Mouse (Mus musculus) midbrain, embryonic 16.5 days (tissue): ENCODE results near the gene Olfr603. TPM values are rescaled to one million over a fixed set of nuclear protein-coding genes. Genes with fewer than 3 reads are reported as not detected.

Source experiments
- microRNA-seq: library from miRNA; unstranded; fragments of <30 nt; microRNA quantifications from one replicate; pipeline ENCODE4, GENCODE M21; 2017
- polyA plus RNA-seq: library from polyadenylated mRNA; unstranded; fragments of >200 nt; fragmentation: Nextera tagmentation; extraction: Ambion mirVana; gene quantifications from 2 replicates; pipeline ENCODE4 v1.2.1, GENCODE M21; 2015

The Olfr603 gene
- polyA plus RNA-seq, 1 experiment from 2014 or later: not detected

Small RNA genes within 50 kb of the gene (microRNA-seq; reads per million reads assigned to microRNA genes)
- gene Gm25774: not detected

Other genes with a start within 250 kb of the Olfr603 start
- not detected in 2 replicates for gene Olfr588-ps1, start 245.3 kb downstream of the Olfr603 start, polyA plus RNA-seq
- gene Olfr589, start 229.8 kb downstream of the Olfr603 start, polyA plus RNA-seq: not detected in 2 replicates
- gene Olfr591, start 207.8 kb downstream of the Olfr603 start, polyA plus RNA-seq: not detected in 2 replicates
- gene Olfr592, start 201.4 kb downstream of the Olfr603 start, polyA plus RNA-seq: not detected in 2 replicates
- gene Olfr593, start 174.3 kb downstream of the Olfr603 start, polyA plus RNA-seq: not detected in 2 replicates
- not detected in 2 replicates for gene Olfr594, start 169.2 kb downstream of the Olfr603 start, polyA plus RNA-seq
- gene Usp17ld, start 133.7 kb downstream of the Olfr603 start, polyA plus RNA-seq: not detected in 2 replicates
- gene Olfr596, start 80.5 kb downstream of the Olfr603 start, polyA plus RNA-seq: 0.06 TPM in 1 of 2 replicates, not detected in the other
- gene Olfr597, start 69.9 kb downstream of the Olfr603 start, polyA plus RNA-seq: not detected in 2 replicates
- gene Olfr598, start 62.6 kb downstream of the Olfr603 start, polyA plus RNA-seq: not detected in 2 replicates
- gene Olfr599, start 50.3 kb downstream of the Olfr603 start, polyA plus RNA-seq: not detected in 2 replicates
- not detected in 2 replicates for gene Olfr600, start 36.5 kb downstream of the Olfr603 start, polyA plus RNA-seq
- gene Olfr601, start 23.5 kb downstream of the Olfr603 start, polyA plus RNA-seq: not detected in 2 replicates
- gene Usp17lc, start 28.9 kb upstream of the Olfr603 start, polyA plus RNA-seq: not detected in 2 replicates
- gene Olfr605, start 59.3 kb upstream of the Olfr603 start, polyA plus RNA-seq: not detected in 2 replicates
- not detected in 2 replicates for gene Olfr606, start 62.9 kb upstream of the Olfr603 start, polyA plus RNA-seq
- not detected in 2 replicates for gene Olfr607, start 78.0 kb upstream of the Olfr603 start, polyA plus RNA-seq
- gene Olfr608, start 83.7 kb upstream of the Olfr603 start, polyA plus RNA-seq: not detected in 2 replicates
- not detected in 2 replicates for gene Olfr609, start 111.9 kb upstream of the Olfr603 start, polyA plus RNA-seq
- not detected in 2 replicates for gene Olfr610, start 125.9 kb upstream of the Olfr603 start, polyA plus RNA-seq
- not detected in 2 replicates for gene Olfr611, start 134.7 kb upstream of the Olfr603 start, polyA plus RNA-seq
- gene Olfr612, start 156.5 kb upstream of the Olfr603 start, polyA plus RNA-seq: not detected in 2 replicates
- not detected in 2 replicates for gene Olfr613, start 161.9 kb upstream of the Olfr603 start, polyA plus RNA-seq
- gene Olfr615, start 169.9 kb upstream of the Olfr603 start, polyA plus RNA-seq: not detected in 2 replicates
- not detected in 2 replicates for gene Olfr616, start 183.0 kb upstream of the Olfr603 start, polyA plus RNA-seq
- gene Olfr617, start 186.9 kb upstream of the Olfr603 start, polyA plus RNA-seq: not detected in 2 replicates
- 0.15 TPM in 1 of 2 replicates, not detected in the other for gene Olfr618, start 203.9 kb upstream of the Olfr603 start, polyA plus RNA-seq
- not detected in 2 replicates for gene Olfr619, start 214.4 kb upstream of the Olfr603 start, polyA plus RNA-seq
- gene Olfr620, start 226.4 kb upstream of the Olfr603 start, polyA plus RNA-seq: not detected in 2 replicates